Mouse (Mus musculus) spleen, adult 12 weeks (tissue): ENCODE data around the gene Gm48551.

ENCODE experiments used
- DNase-seq: peaks from one replicate; pipeline ENCODE4 v3.0.0; 2022; ENCODE audit warnings: low spot score

Gene Gm48551

GRCm38 (mm10) chr10:81383802-81384604 lies at the start of gene Gm48551, which contains the start of gene Dohh:
TSS of gene Gm48551 (plus strand) at chr10:81384466.
TSS of gene Dohh (plus strand) at chr10:81384428.
- peak; percentile 99 for DNase-seq

- DNase-seq, result no peak
Observed at GRCm38 (mm10) chr10:81335393-81336340, 48.6 kb upstream of the Gm48551 start.

- no peak for DNase-seq
Observed at GRCm38 (mm10) chr10:81336558-81336957, 47.7 kb upstream of the Gm48551 start.

GRCm38 (mm10) chr10:81340551-81341332 lies 43.5 kb upstream of the Gm48551 start:
- no peak for DNase-seq

- no peak for DNase-seq
Observed at GRCm38 (mm10) chr10:81341333-81341949, 42.8 kb upstream of the Gm48551 start.

- DNase-seq, result no peak
Observed at GRCm38 (mm10) chr10:81342686-81343505, 41.4 kb upstream of the Gm48551 start, which contains the start of gene Gipc3. TSS of gene Gipc3 (minus strand) at chr10:81343266.

GRCm38 (mm10) chr10:81344421-81345161 lies 39.7 kb upstream of the Gm48551 start:
- DNase-seq, result no peak

- DNase-seq, result no peak
Observed at GRCm38 (mm10) chr10:81345162-81345534, 39.1 kb upstream of the Gm48551 start.

- DNase-seq, result no peak
Observed at GRCm38 (mm10) chr10:81346453-81347067, 37.7 kb upstream of the Gm48551 start.

GRCm38 (mm10) chr10:81349146-81349545 lies 35.1 kb upstream of the Gm48551 start:
- no peak for DNase-seq

- no peak for DNase-seq
Observed at GRCm38 (mm10) chr10:81349961-81350350, 34.3 kb upstream of the Gm48551 start.

- peak; percentile 97 for DNase-seq
Observed at GRCm38 (mm10) chr10:81350351-81351063, 33.8 kb upstream of the Gm48551 start, which contains the start of gene Hmg20b. TSS of gene Hmg20b (minus strand) at chr10:81350480.

- peak; percentile 66 for DNase-seq
Observed at GRCm38 (mm10) chr10:81351678-81352291, 32.5 kb upstream of the Gm48551 start.

- DNase-seq, result no peak
Observed at GRCm38 (mm10) chr10:81354738-81355477, 29.4 kb upstream of the Gm48551 start.

GRCm38 (mm10) chr10:81355533-81355932 lies 28.7 kb upstream of the Gm48551 start:
- DNase-seq, result no peak

GRCm38 (mm10) chr10:81356352-81356990 lies 27.8 kb upstream of the Gm48551 start:
- no peak for DNase-seq
